Mouse (Mus musculus) small intestine, adult 2 months (tissue): ENCODE data around the gene Dock4. TPM values are rescaled to one million over a fixed set of nuclear protein-coding genes. Genes with fewer than 3 reads are reported as not detected.

Experiments
- H3K27ac ChIP-seq: fragments of 200-500 bp; 2 replicates; pipeline ENCODE4 v1.5.1; 2012; ENCODE audit warnings: low read depth, low read length, control low read depth, inconsistent platforms; ENCODE audit not compliant: insufficient read depth
- H3K27me3 ChIP-seq: fragments of 200-500 bp; 2 replicates; pipeline ENCODE4 v1.6.1; 2012; ENCODE audit warnings: mild to moderate bottlenecking, moderate library complexity, low read length, inconsistent platforms; ENCODE audit not compliant: control insufficient read depth, insufficient read depth
- H3K36me3 ChIP-seq: fragments of 200-500 bp; 2 replicates; pipeline ENCODE4 v1.6.1; 2012; ENCODE audit warnings: mild to moderate bottlenecking, low read length, control low read depth, inconsistent platforms; ENCODE audit not compliant: control insufficient read depth, insufficient read depth
- H3K4me1 ChIP-seq: fragments of 200-500 bp; 2 replicates; pipeline ENCODE4 v1.6.1; 2012; ENCODE audit warnings: low read length, inconsistent platforms, mixed read lengths; ENCODE audit not compliant: control insufficient read depth, insufficient read depth, insufficient read length
- H3K4me3 ChIP-seq: fragments of 200-500 bp; 2 replicates; pipeline ENCODE4 v1.5.1; 2012; ENCODE audit warnings: low read depth, mild to moderate bottlenecking, control low read depth, inconsistent platforms, low read length, moderate library complexity
- CTCF ChIP-seq: fragments of 200-500 bp; IDR thresholded peaks from 2 replicates; pipeline ENCODE4 v1.5.1; 2012; ENCODE audit warnings: low read depth, mild to moderate bottlenecking, control low read depth, inconsistent platforms, low read length, moderate library complexity, mixed read lengths; ENCODE audit not compliant: insufficient replicate concordance, insufficient read length; ENCODE audit errors: extremely low read depth
- POLR2A ChIP-seq: fragments of 200-500 bp; IDR thresholded peaks from 2 replicates; pipeline ENCODE4 v1.6.1; 2012; ENCODE audit warnings: low read depth, mild to moderate bottlenecking, control low read depth, inconsistent platforms, low read length, moderate library complexity
- WGBS: fragments of 180-500 bp; shearing (Covaris S2); methylation state at CpG from one replicate; pipeline ENCODE4 v1.1.7; 2018; 5-methylcytosine and 5-hydroxymethylcytosine counted together
- polyA plus RNA-seq: library from polyadenylated mRNA; depleted of rRNA; stranded (reverse); fragments of >200 nt; gene quantifications from 2 replicates; pipeline ENCODE4 v1.2.3, GENCODE M21; 2012

Dock4 gene
- polyA plus RNA-seq, 1 experiment, result 0.94 TPM

DNA sequence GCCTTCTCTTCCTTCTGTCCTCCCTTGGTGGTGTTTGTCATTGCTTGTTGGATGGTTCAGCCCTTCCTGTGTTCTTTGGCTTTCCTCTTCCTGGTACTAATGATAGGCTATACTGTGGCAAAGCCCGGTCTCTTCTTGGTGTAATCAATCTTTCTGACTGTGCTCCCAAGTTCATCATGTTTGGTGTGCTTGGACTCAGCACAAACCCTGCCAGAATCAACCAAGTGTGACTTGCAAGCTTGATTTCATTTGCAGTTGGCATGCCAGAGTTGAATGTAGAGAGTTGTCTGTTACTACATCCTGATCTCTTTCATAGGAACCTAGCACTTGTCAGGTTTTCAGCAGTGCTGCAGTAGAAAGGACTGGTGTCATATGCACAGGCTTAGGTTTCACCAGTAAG is 106.4 kb downstream of the Dock4 start:
- Histone ChIP-seq H3K4me1 (no peaks in the 10 kb centered on the region), H3K27ac (no peak overlapping the region), H3K27me3 (no peaks in the 10 kb centered on the region), H3K4me3 (no peak overlapping the region), H3K36me3 (no peaks in the 10 kb centered on the region)
- WGBS, result 73% methylated on average over 1 of the region's 1 CpGs
- no peak for TF ChIP-seq CTCF

DNA sequence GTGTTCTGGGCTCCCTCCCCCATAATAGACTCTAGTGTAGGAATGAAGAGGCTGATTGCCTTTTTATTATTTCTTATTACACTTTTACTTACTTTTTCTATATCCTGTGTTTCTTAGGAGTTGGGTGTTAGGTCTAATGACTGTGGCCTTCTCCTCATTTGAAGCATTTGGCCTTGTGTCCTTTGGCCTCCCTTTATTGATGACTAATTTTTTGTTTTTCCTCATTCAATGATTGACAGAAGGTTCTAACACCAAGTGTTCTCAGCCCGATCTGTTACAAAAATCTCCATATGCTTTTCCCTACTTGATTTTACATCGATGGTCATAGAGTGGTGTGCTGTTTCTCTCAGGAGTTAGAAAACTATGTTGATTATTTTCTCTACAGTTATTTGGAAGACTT is 108.2 kb downstream of the Dock4 start:
- Histone ChIP-seq H3K4me1 (peaks cover 1% of the 10 kb centered on the region; the same call in 1 of the 2 replicates), H3K4me3 (no peak overlapping the region), H3K27ac (no peak overlapping the region), H3K27me3 (no peaks in the 10 kb centered on the region), H3K36me3 (no peaks in the 10 kb centered on the region)
- TF ChIP-seq CTCF (no peak), POLR2A (no peak)
- WGBS, result 85% methylated on average over 2 of the region's 2 CpGs

DNA sequence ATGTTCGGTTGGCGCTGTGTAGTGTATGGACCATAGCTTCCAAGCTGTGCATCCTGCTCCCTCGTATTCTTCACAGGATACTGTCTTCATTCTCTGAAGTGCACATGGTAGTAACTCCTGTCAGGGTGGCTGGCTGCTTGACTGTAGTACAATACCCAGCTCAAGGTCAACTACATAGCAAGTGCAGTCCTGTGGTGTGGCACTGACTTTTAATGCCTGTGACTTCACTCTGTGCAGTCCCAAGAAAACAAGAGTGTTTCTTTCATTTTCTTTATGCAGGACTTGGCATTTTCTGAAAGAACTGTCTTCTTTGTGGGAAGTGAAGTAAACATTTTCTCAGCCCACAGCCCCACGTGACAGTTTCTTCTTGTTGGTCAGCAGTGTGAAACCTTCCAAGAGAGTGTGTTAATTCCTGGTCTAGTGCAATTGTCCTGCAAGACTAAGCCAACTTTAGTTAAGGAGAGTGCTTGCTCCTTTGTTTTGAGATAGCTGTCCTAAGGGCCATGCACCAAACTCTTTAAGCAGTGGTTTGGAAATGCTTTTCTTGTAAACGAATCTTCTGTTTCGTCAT is 109.3 kb downstream of the Dock4 start:
- WGBS, result 85% methylated on average over 6 of the region's 6 CpGs
- Histone ChIP-seq H3K27ac (peak overlapping the region; percentile 69), H3K4me1 (peaks cover 3% of the 10 kb centered on the region; the same call in 1 of the 2 replicates), H3K4me3 (no peak overlapping the region), H3K27me3 (no peaks in the 10 kb centered on the region), H3K36me3 (no peaks in the 10 kb centered on the region)
- TF ChIP-seq POLR2A (no peak), CTCF (no peak)

GRCm38 (mm10) chr12:40558600-40558999 is 112.8 kb downstream of the Dock4 start:
- no peak overlapping the region for H3K4me3 ChIP-seq
- no peaks in the 10 kb centered on the region for H3K36me3 ChIP-seq
- no peak for TF ChIP-seq POLR2A
- TF ChIP-seq CTCF, result no peak
- H3K4me1 ChIP-seq, result peaks cover 3% of the 10 kb centered on the region; the same call in 1 of the 2 replicates
- no peaks in the 10 kb centered on the region for H3K27me3 ChIP-seq
- WGBS, result 76% methylated on average over 3 of the region's 3 CpGs
- H3K27ac ChIP-seq, result peak overlapping the region; percentile 60; the same call in 1 of the 2 replicates

- TF ChIP-seq CTCF, result no peak
- no peak for TF ChIP-seq POLR2A
- Histone ChIP-seq H3K36me3 (no peaks in the 10 kb centered on the region), H3K4me1 (peaks cover 3% of the 10 kb centered on the region; the same call in 1 of the 2 replicates), H3K27me3 (no peaks in the 10 kb centered on the region), H3K27ac (peak overlapping the region; percentile 60; the same call in 1 of the 2 replicates), H3K4me3 (no peak overlapping the region)
- 72% methylated on average over 11 of the region's 11 CpGs for WGBS
Measured at GRCm38 (mm10) chr12:40559103-40559502, 113.4 kb downstream of the Dock4 start.

- Histone ChIP-seq H3K27ac (no peak overlapping the region), H3K4me1 (peaks cover 3% of the 10 kb centered on the region; the same call in 1 of the 2 replicates), H3K27me3 (no peaks in the 10 kb centered on the region), H3K36me3 (no peaks in the 10 kb centered on the region), H3K4me3 (no peak overlapping the region)
- WGBS, result 72% methylated on average over 1 of the region's 1 CpGs
- TF ChIP-seq POLR2A, result no peak
- TF ChIP-seq CTCF, result no peak
Measured at GRCm38 (mm10) chr12:40563703-40564102, 118.0 kb downstream of the Dock4 start.

DNA sequence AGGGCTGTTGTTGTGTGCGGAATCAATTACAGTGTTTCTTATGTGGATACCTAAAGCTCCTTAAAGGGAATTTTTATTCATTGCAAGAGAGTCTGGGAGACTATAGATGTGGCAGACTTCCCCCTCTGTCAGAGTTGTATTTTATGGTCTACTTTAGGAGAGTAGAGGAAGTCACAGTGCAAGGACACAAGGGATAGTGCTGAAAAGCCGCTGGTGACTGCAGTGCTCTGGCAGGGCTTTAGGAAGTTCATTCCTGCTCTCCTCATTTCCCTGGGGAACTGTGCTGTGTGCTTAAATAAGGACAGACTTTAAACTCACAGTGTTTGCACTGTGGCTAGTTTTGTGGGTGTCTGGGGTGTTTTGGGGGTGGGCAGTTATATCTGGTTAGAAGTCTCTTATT is 118.5 kb downstream of the Dock4 start:
- WGBS, result 78% methylated on average over 2 of the region's 2 CpGs
- Histone ChIP-seq H3K27ac (no peak overlapping the region), H3K4me3 (no peak overlapping the region), H3K4me1 (no peaks in the 10 kb centered on the region), H3K36me3 (no peaks in the 10 kb centered on the region), H3K27me3 (no peaks in the 10 kb centered on the region)
- no peak for TF ChIP-seq CTCF
- no peak for TF ChIP-seq POLR2A
